Mouse (Mus musculus) stomach, postnatal 0 days (tissue): ENCODE measurements around the gene Epsti1.

ENCODE experiments used
- CTCF ChIP-seq: IDR thresholded peaks from 2 replicates; pipeline ENCODE4 v1.5.1; 2016; ENCODE audit warnings: antibody characterized with exemption, low read depth, mild to moderate bottlenecking, moderate library complexity
- EP300 ChIP-seq: optimal IDR thresholded peaks from 2 replicates; pipeline ENCODE3; 2016; ENCODE audit warnings: antibody characterized with exemption

DNA sequence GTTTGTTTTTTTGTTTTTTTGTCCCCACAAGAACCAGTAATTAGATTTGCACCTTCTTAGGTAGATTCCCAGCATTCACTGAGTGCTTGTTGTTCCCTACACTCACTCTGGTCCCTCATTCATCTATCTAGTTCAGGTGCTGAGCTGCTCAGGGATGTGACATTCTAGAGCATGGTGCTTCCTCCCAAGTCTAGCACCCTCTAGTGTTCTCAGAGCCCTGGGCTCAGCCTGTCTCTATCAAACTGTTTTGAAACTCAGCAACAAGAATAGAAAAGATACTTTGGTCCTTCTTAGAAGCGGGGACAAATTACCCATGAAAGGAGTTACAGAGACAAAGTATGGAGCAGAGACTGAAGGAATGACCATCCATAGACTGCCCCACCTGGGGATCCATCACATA is 37.1 kb downstream of the Epsti1 start:
- TF ChIP-seq CTCF, result peak; percentile 52
- no peak for TF ChIP-seq EP300
